Mouse (Mus musculus): Measurements from ENCODE around the gene Hist3h2ba. TPM values are rescaled to one million over a fixed set of nuclear protein-coding genes. Genes with fewer than 3 reads are reported as not detected.

Gene Hist3h2ba
- polyA plus RNA-seq (2015; fragmentation: Nextera tagmentation; extraction: Ambion mirVana), result 14.6 and 17.4 TPM in 2 replicates

DNA sequence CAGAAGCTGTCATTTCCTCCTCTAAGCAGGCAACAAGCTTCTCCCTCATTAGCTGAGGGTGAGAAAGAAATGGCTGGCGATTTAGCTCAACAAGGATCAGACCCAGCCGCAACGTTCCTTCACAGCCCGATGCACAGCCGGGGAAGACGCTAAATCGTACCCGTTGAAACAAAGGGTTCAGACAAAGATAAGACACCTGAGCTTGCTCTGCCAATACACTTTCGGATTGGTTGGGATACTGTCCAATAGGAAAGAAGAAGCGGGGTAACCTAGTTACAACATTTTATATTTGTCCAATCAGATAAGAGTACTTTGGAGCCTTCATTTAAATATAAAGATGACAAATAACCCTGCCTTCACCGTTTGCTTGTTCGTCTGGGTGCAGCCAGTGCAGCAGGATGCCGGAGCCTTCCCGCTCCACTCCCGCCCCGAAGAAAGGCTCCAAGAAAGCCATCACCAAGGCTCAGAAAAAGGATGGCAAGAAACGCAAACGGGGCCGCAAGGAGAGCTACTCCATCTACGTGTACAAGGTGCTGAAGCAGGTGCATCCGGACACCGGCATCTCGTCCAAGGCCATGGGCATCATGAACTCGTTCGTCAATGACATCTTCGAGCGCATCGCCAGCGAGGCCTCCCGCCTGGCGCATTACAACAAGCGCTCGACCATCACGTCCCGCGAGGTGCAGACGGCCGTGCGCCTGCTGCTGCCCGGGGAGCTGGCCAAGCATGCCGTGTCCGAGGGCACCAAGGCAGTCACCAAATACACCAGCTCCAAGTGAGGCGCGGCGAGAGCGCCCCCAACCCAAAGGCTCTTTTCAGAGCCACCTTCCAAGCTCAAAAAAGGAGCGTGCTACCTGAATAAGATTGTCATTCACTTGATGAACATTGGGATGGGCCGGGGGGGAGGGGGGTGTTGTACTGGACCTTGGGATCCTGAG, at the start of gene Hist3h2ba:
Hist3h2ba (plus strand) TSS at position 379 of the 938 bp plus-strand sequence.

DNA sequence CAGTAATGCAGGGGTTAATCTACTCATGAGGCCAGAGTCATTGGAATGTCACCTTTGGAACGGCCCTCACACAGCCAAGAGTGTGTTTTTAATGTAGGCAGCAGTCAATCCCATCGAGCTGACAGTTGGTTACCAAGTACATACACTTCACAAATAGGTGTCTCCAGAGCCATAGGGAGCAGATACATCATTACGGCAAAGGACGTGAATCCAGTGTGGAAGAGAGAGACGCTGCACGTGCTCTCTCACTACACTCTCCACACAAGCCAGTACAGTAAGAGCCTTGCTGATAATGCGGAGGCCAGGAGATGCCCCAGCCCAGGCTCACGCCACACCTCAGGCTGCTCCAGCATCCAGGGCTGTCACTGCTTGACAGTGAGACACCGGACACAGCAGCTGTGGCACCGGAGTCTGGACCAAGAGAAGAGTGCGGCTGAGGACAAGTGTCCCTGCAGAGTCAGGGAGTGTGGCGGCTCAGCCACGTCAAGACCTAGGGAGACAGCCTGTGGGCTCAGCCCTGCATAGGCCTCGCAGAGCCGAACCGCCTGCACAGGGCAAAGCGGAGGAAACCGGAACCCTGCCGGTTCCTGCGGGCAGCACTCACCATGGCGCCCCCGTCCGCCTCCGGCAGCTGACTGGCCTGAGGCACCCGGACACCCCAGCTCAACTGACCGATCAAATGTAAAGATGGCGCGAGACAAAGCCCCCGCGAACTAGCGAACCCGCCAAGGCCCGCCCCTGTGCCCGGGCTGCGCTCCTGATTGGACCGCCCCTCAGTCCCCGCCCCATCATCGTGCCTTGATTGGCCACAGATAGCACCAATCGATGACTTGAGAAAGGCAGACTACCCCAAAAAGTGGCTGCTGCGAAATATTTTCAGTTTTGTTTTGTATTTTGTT, 45.0 kb upstream of the Hist3h2ba start, which contains the start of gene Zfp39:
Zfp39 (minus strand) TSS at position 715 of the 899 bp plus-strand sequence.

GRCm38 (mm10) chr11:58917745-58918366, 30.9 kb upstream of the Hist3h2ba start, which contains the start of gene Btnl10:
Gene Btnl10 (plus strand): TSS chr11:58917908.

GRCm38 (mm10) chr11:58938322-58939087, 10.2 kb upstream of the Hist3h2ba start, which contains the start of gene Rnf187:
Gene Rnf187 (minus strand): TSS chr11:58938916.

GRCm38 (mm10) chr11:58954420-58955142, 5.9 kb downstream of the Hist3h2ba start, which contains the start of the genes Hist3h2a and Trim17:
Gene Hist3h2a (plus strand): TSS chr11:58954685.
Gene Trim17 (plus strand): TSS chr11:58954685.

DNA sequence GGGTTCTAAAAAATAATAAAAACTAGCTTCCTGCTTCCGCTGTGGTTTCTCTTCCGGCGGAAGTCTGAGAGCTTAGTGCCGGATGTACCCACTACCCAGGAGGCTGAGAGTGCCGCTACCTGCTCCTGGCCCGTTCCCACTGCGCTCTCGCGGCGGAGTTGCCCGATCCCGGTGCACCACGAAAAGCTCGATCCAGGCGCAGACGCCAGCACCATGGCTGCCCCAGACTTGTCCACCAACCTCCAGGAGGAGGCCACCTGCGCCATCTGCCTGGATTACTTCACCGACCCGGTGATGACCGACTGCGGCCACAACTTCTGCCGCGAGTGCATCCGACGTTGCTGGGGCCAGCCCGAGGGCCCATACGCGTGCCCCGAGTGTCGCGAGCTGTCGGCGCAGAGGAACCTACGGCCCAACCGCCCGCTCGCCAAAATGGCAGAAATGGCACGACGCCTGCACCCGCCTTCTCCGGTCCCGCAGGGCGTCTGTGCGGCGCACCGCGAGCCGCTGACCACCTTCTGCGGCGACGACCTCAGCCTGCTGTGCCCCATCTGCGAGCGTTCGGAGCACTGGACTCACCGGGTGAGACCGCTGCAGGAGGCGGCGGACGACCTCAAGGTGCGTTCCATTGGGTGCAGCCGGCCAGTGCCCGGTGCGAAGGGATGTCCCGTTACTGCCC, 29.4 kb downstream of the Hist3h2ba start, which contains the start of gene Trim11:
Trim11 (plus strand) TSS at position 67 of the 679 bp plus-strand sequence.

Other genes starting within 250 kb of the Hist3h2ba start
- gene Olfr319, start 249.8 kb upstream of the Hist3h2ba start, polyA plus RNA-seq (2015; fragmentation: Nextera tagmentation; extraction: Ambion mirVana), result not detected in 2 replicates
- gene Olfr318, start 224.9 kb upstream of the Hist3h2ba start, polyA plus RNA-seq (2015; fragmentation: Nextera tagmentation; extraction: Ambion mirVana), result not detected in 2 replicates
- not detected in 2 replicates for gene Olfr317, start 209.7 kb upstream of the Hist3h2ba start, polyA plus RNA-seq (2015; fragmentation: Nextera tagmentation; extraction: Ambion mirVana)
- not detected in 2 replicates for gene Olfr316, start 196.2 kb upstream of the Hist3h2ba start, polyA plus RNA-seq (2015; fragmentation: Nextera tagmentation; extraction: Ambion mirVana)
- gene Olfr315, start 175.7 kb upstream of the Hist3h2ba start, polyA plus RNA-seq (2015; fragmentation: Nextera tagmentation; extraction: Ambion mirVana), result not detected in 2 replicates
- not detected in 2 replicates for gene Olfr314, start 166.0 kb upstream of the Hist3h2ba start, polyA plus RNA-seq (2015; fragmentation: Nextera tagmentation; extraction: Ambion mirVana)
- not detected in 2 replicates for gene Fam183b, start 147.0 kb upstream of the Hist3h2ba start, polyA plus RNA-seq (2015; fragmentation: Nextera tagmentation; extraction: Ambion mirVana)
- not detected in 2 replicates for gene Olfr313, start 133.9 kb upstream of the Hist3h2ba start, polyA plus RNA-seq (2015; fragmentation: Nextera tagmentation; extraction: Ambion mirVana)
- gene Olfr312, start 119.7 kb upstream of the Hist3h2ba start, polyA plus RNA-seq (2015; fragmentation: Nextera tagmentation; extraction: Ambion mirVana), result not detected in 2 replicates
- not detected in 2 replicates for gene Olfr311, start 109.7 kb upstream of the Hist3h2ba start, polyA plus RNA-seq (2015; fragmentation: Nextera tagmentation; extraction: Ambion mirVana)
- 2.7 and 3.0 TPM in 2 replicates for gene Gm12258, start 101.8 kb upstream of the Hist3h2ba start, polyA plus RNA-seq (2015; fragmentation: Nextera tagmentation; extraction: Ambion mirVana)
- gene 2810021J22Rik, start 81.7 kb upstream of the Hist3h2ba start, polyA plus RNA-seq (2015; fragmentation: Nextera tagmentation; extraction: Ambion mirVana), result 2.2 and 4.1 TPM in 2 replicates
- 6.0 and 6.6 TPM in 2 replicates for gene Zfp39, start 44.7 kb upstream of the Hist3h2ba start, polyA plus RNA-seq (2015; fragmentation: Nextera tagmentation; extraction: Ambion mirVana)
- 22.2 and 26.7 TPM in 2 replicates for gene Btnl10, start 31.0 kb upstream of the Hist3h2ba start, polyA plus RNA-seq (2015; fragmentation: Nextera tagmentation; extraction: Ambion mirVana)
- gene Rnf187, start 10.0 kb upstream of the Hist3h2ba start, polyA plus RNA-seq (2015; fragmentation: Nextera tagmentation; extraction: Ambion mirVana), result 175 TPM in 2 replicates
- gene Hist3h2a, start 5.8 kb downstream of the Hist3h2ba start, polyA plus RNA-seq (2015; fragmentation: Nextera tagmentation; extraction: Ambion mirVana), result 26.0 and 27.0 TPM in 2 replicates
- 0.08 and 0.17 TPM in 2 replicates for gene Trim17, start 5.8 kb downstream of the Hist3h2ba start, polyA plus RNA-seq (2015; fragmentation: Nextera tagmentation; extraction: Ambion mirVana)
- 14.6 and 17.4 TPM in 2 replicates for gene Trim11, start 29.2 kb downstream of the Hist3h2ba start, polyA plus RNA-seq (2015; fragmentation: Nextera tagmentation; extraction: Ambion mirVana)
- 0.17 and 0.22 TPM in 2 replicates for gene Obscn, start 187.5 kb downstream of the Hist3h2ba start, polyA plus RNA-seq (2015; fragmentation: Nextera tagmentation; extraction: Ambion mirVana)
- gene Iba57, start 214.8 kb downstream of the Hist3h2ba start, polyA plus RNA-seq (2015; fragmentation: Nextera tagmentation; extraction: Ambion mirVana), result 11.9 and 14.3 TPM in 2 replicates
- 0.59 and 1.2 TPM in 2 replicates for gene Gjc2, start 234.3 kb downstream of the Hist3h2ba start, polyA plus RNA-seq (2015; fragmentation: Nextera tagmentation; extraction: Ambion mirVana)
- gene Guk1, start 243.3 kb downstream of the Hist3h2ba start, polyA plus RNA-seq (2015; fragmentation: Nextera tagmentation; extraction: Ambion mirVana), result 84.0 and 88.0 TPM in 2 replicates